Mouse (Mus musculus) heart, embryonic 11.5 days (tissue): ENCODE results near the gene Tmem186. TPM values are rescaled to one million over a fixed set of nuclear protein-coding genes. Genes with fewer than 3 reads are reported as not detected.

Experiments
- microRNA-seq: library from miRNA; unstranded; fragments of <30 nt; microRNA quantifications from one replicate; pipeline ENCODE4, GENCODE M21; 2016; ENCODE audit warnings: borderline number of aligned reads
- polyA plus RNA-seq: library from polyadenylated mRNA; unstranded; fragments of >200 nt; fragmentation: Nextera tagmentation; extraction: Ambion mirVana; gene quantifications from 2 replicates; pipeline ENCODE4 v1.2.1, GENCODE M21; 2014

Gene Tmem186
- polyA plus RNA-seq, 1 experiment from 2014 or later: 10.5 TPM

Small RNA genes within 50 kb of the gene (microRNA-seq; reads per million reads assigned to microRNA genes)
- not detected for gene Gm22137

Other genes with a start within 250 kb of the Tmem186 start
- gene Tmem114, start 212.6 kb downstream of the Tmem186 start, polyA plus RNA-seq: not detected in 2 replicates
- gene Mettl22, start 166.9 kb downstream of the Tmem186 start, polyA plus RNA-seq: 39.7 and 45.3 TPM in 2 replicates
- gene Abat, start 124.3 kb downstream of the Tmem186 start, polyA plus RNA-seq: 32.2 and 43.8 TPM in 2 replicates
- gene Pmm2, start within 50 bp of the Tmem186 start, polyA plus RNA-seq: 38.5 and 40.3 TPM in 2 replicates
- gene Carhsp1, start 34.4 kb upstream of the Tmem186 start, polyA plus RNA-seq: 39.1 and 42.4 TPM in 2 replicates
- not detected in 2 replicates for gene Gm5767, start 43.1 kb upstream of the Tmem186 start, polyA plus RNA-seq
- 20.6 and 31.9 TPM in 2 replicates for gene Usp7, start 154.6 kb upstream of the Tmem186 start, polyA plus RNA-seq
- gene 1810013L24Rik, start 192.4 kb upstream of the Tmem186 start, polyA plus RNA-seq: 13.4 and 14.4 TPM in 2 replicates